Mouse (Mus musculus) C2C12 (cell line): ENCODE measurements around the gene Doc2b. TPM values are rescaled to one million over a fixed set of nuclear protein-coding genes. Genes with fewer than 3 reads are reported as not detected.
A peak's percentile ranks its signal among the peaks of the same experiment; 100 is the strongest.

Experiments
- H3K27me3 ChIP-seq: one replicate; pipeline ENCODE4 v1.6.1; 2011; ENCODE audit not compliant: control insufficient read depth, insufficient read depth, insufficient read length
- H3K36me3 ChIP-seq: one replicate; pipeline ENCODE4 v1.6.1; 2011; ENCODE audit not compliant: control insufficient read depth, insufficient read depth
- H3K4me3 ChIP-seq: one replicate; pipeline ENCODE4 v1.5.1; 2011; ENCODE audit warnings: mild to moderate bottlenecking, control low read depth; ENCODE audit not compliant: poor library complexity, insufficient read depth, severe bottlenecking
- H3K79me2 ChIP-seq: one replicate; pipeline ENCODE4 v1.6.1; 2011; ENCODE audit not compliant: control insufficient read depth, insufficient read depth
- H3K79me3 ChIP-seq: one replicate; pipeline ENCODE4 v1.6.1; 2011; ENCODE audit warnings: low read depth, control low read depth
- H3ac ChIP-seq: one replicate; pipeline ENCODE3; 2011; ENCODE audit warnings: low read depth; ENCODE audit not compliant: control insufficient read depth, insufficient read length
- CEBPB ChIP-seq: IDR thresholded peaks from one replicate; pipeline ENCODE4 v1.6.1; 2011; ENCODE audit warnings: low read depth, mild to moderate bottlenecking, control low read depth, moderate library complexity
- CTCF ChIP-seq: IDR thresholded peaks from one replicate; pipeline ENCODE4 v1.5.1; 2011; ENCODE audit not compliant: control insufficient read depth, insufficient read depth, insufficient read length
- FOSL1 ChIP-seq: IDR thresholded peaks from one replicate; pipeline ENCODE4 v1.8.0; 2011; ENCODE audit warnings: mild to moderate bottlenecking, low read length; ENCODE audit not compliant: poor library complexity, insufficient read depth, severe bottlenecking
- MAX ChIP-seq: IDR thresholded peaks from one replicate; pipeline ENCODE4 v1.6.1; 2011; ENCODE audit warnings: mild to moderate bottlenecking, control low read depth
- MYOD1 ChIP-seq: IDR thresholded peaks from one replicate; pipeline ENCODE4 v1.6.1; 2011; ENCODE audit warnings: low read depth; ENCODE audit not compliant: control insufficient read depth, insufficient read length
- MYOG ChIP-seq: IDR thresholded peaks from one replicate; pipeline ENCODE4 v1.6.1; 2011; ENCODE audit not compliant: control insufficient read depth, insufficient read length; ENCODE audit errors: extremely low read depth
- USF1 ChIP-seq: IDR thresholded peaks from one replicate; pipeline ENCODE4 v1.6.1; 2011; ENCODE audit warnings: low read depth, mild to moderate bottlenecking, control low read depth, moderate library complexity
- polyA plus RNA-seq: library from polyadenylated mRNA; unstranded; fragments of >200 nt; fragmentation: generic; extraction: Trizol; gene quantifications from one replicate; pipeline ENCODE4 v1.2.1, GENCODE M21; 2012; ENCODE audit warnings: missing spikeins

Gene Doc2b
- polyA plus RNA-seq, 1 experiment: 0.04 TPM

DNA sequence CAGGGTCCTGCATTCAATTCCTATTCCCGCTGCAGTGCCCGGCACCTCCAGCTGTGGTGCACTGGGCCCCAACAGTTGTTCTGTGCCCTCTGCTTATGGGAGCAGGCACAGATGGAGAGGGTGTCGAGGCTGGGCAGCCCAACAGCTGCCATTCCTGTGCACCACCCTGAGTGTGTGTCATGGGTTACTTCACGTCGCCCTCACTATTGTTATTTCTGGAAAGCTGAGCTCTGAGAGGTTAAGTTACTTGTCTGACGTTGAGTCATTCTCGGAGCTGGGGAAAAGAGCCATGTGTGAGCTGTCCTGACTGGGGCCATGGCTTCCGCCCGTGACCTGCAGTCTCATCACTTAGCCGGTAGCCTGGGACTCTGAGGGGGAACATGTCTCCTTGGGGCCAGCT, 17.2 kb upstream of the Doc2b start:
- H3K36me3 ChIP-seq: no peaks in the 10 kb centered on the region
- no peak overlapping the region for H3K4me3 ChIP-seq
- peak; percentile 91 for TF ChIP-seq MYOD1
- no peak for TF ChIP-seq USF1
- no peak overlapping the region for H3ac ChIP-seq
- no peaks in the 10 kb centered on the region for H3K79me2 ChIP-seq
- H3K79me3 ChIP-seq: no peaks in the 10 kb centered on the region
- no peaks in the 10 kb centered on the region for H3K27me3 ChIP-seq

GRCm38 (mm10) chr11:75811900-75812299, 16.1 kb upstream of the Doc2b start:
- Histone ChIP-seq H3K79me3 (no peaks in the 10 kb centered on the region), H3K27me3 (no peaks in the 10 kb centered on the region), H3K36me3 (no peaks in the 10 kb centered on the region), H3K4me3 (no peak overlapping the region), H3ac (no peak overlapping the region), H3K79me2 (no peaks in the 10 kb centered on the region)
- TF ChIP-seq MYOG (no peak), MAX (no peak), USF1 (no peak), FOSL1 (no peak), CTCF (no peak), MYOD1 (no peak), CEBPB (no peak)

DNA sequence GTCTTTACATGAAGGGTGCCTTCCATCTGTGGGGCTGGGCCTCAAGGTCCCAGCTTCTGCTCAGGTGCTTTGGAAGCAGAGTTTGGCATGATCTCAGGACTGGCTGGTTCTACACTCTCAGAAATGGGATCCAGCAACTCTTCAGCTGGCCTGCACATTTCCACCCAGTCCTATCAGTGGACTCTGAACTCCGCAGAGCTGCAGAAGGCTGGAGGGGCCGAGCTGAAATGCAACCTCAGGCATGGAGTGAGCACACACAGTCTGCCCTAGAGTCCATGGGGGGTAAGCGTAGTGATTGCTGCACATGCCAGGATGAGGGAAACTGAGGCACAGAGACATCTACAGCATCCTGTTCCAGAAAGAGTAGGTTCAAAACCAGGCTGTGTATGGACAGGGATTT, 14.7 kb upstream of the Doc2b start:
- no peak overlapping the region for H3ac ChIP-seq
- no peaks in the 10 kb centered on the region for H3K79me2 ChIP-seq
- no peak overlapping the region for H3K4me3 ChIP-seq
- no peaks in the 10 kb centered on the region for H3K27me3 ChIP-seq
- no peaks in the 10 kb centered on the region for H3K36me3 ChIP-seq
- TF ChIP-seq CTCF: no peak
- TF ChIP-seq MAX: no peak
- no peak for TF ChIP-seq MYOD1
- no peak for TF ChIP-seq CEBPB
- TF ChIP-seq FOSL1: no peak
- TF ChIP-seq USF1: no peak
- TF ChIP-seq MYOG: no peak
- no peaks in the 10 kb centered on the region for H3K79me3 ChIP-seq

- H3ac ChIP-seq: no peak overlapping the region
- no peak for TF ChIP-seq FOSL1
- no peak for TF ChIP-seq USF1
- no peak for TF ChIP-seq MAX
- TF ChIP-seq MYOG: no peak
- TF ChIP-seq CEBPB: no peak
- TF ChIP-seq CTCF: no peak
- H3K79me3 ChIP-seq: no peaks in the 10 kb centered on the region
- H3K27me3 ChIP-seq: no peaks in the 10 kb centered on the region
- no peaks in the 10 kb centered on the region for H3K36me3 ChIP-seq
- no peaks in the 10 kb centered on the region for H3K79me2 ChIP-seq
- H3K4me3 ChIP-seq: no peak overlapping the region
These were observed 11.6 kb upstream of the Doc2b start for GRCm38 (mm10) chr11:75807486-75807885.

DNA sequence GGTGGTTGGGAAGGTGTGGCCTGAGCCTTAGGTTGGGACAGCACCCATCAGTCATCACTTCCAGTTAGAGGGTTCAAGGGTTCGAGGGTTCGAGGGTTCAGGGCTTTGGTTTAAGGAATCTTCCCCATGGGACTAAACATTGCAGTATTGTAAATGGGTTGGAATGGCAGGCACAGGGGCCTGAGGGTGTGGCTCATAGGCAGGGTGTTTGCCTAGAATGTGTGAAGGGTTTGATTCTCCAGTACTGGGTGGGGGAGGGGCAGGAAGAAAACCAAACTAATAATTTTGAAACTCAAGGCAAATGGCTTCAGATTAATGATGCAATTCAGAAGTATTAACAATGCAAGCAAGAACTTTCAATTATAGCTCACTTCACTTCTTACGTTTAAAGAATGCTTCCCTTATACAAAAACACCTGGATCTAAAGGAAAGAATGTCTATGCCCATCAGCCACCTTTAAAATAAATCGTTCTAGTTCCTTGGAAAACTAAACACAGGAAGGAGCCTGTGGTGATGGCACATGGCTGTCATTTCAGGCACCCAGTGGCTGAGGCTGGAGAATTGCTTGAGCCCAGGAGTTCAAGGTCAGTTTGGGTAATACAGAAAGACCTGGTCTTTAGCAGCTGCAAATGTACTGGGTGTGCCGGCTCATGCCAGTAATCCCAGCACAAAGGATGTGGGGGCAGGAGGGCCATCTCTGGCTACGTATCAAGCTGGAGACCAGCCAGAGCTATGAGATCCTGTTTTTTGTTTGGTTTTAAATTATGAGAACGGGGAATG, 6.1 kb upstream of the Doc2b start:
- TF ChIP-seq MAX (no peak), FOSL1 (no peak), MYOG (no peak), USF1 (no peak), CEBPB (no peak), CTCF (no peak), MYOD1 (no peak)
- H3K79me2 ChIP-seq: no peaks in the 10 kb centered on the region
- no peaks in the 10 kb centered on the region for H3K36me3 ChIP-seq
- H3ac ChIP-seq: no peak overlapping the region
- H3K79me3 ChIP-seq: no peaks in the 10 kb centered on the region
- no peak overlapping the region for H3K4me3 ChIP-seq
- H3K27me3 ChIP-seq: peaks cover under 1% of the 10 kb centered on the region

DNA sequence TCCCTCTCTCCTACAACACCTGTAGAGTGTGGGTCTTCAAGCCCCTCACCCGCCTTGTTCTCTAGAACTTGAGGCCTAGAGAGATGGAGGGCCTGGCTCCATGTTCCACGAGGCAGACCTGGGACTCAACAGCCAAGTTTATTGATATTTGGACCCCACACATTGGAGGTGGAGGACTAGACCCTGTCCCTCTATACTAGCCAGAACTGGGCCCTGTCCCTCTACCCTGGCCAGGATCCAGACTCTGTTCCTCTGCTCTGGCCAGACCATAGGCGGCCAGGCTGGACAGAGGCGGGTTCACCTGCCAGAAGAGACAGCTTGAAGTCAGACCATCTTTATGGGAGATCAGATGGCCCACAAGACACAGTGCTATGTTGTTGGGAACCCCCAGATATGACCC, 5.5 kb upstream of the Doc2b start:
- H3K79me3 ChIP-seq: no peaks in the 10 kb centered on the region
- no peak for TF ChIP-seq MYOG
- no peak for TF ChIP-seq CEBPB
- no peak for TF ChIP-seq CTCF
- TF ChIP-seq MAX: no peak
- TF ChIP-seq MYOD1: no peak
- no peak for TF ChIP-seq FOSL1
- TF ChIP-seq USF1: no peak
- no peak overlapping the region for H3K4me3 ChIP-seq
- H3ac ChIP-seq: no peak overlapping the region
- no peaks in the 10 kb centered on the region for H3K36me3 ChIP-seq
- no peaks in the 10 kb centered on the region for H3K79me2 ChIP-seq
- peaks cover 4% of the 10 kb centered on the region for H3K27me3 ChIP-seq
